Mouse (Mus musculus) neutrophil, adult 65 days (primary cell): ENCODE results near the gene Mroh7. TPM values are rescaled to one million over a fixed set of nuclear protein-coding genes. Genes with fewer than 3 reads are reported as not detected.

Source experiments
- total RNA-seq: library from RNA; stranded (reverse); gene quantifications from 2 replicates; pipeline ENCODE4 v1.2.4, GENCODE M21; 2023

Gene Mroh7
- not detected in 2 replicates for total RNA-seq

DNA sequence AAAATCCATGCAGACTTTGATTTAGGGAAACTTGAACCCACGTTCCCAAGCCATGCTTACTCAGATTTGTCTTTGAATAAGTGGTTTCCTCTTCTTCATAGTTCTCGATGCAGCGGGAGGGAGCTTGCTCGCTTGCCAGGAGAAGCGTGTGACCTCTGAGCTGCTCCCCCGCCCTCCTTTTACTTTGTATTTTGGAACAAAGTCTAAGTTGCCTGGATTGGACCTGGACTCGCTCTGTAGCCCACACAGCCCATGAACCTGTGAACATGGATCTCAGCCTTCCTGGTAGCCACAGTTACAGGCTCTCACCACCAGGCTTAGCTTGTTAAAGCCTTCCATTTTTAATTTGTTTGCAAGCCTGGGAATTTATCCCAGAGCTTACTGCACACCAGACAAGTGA is at the start of gene Mroh7:
Gene Mroh7 (minus strand): TSS at position 112 of the 400 bp plus-strand sequence.

DNA sequence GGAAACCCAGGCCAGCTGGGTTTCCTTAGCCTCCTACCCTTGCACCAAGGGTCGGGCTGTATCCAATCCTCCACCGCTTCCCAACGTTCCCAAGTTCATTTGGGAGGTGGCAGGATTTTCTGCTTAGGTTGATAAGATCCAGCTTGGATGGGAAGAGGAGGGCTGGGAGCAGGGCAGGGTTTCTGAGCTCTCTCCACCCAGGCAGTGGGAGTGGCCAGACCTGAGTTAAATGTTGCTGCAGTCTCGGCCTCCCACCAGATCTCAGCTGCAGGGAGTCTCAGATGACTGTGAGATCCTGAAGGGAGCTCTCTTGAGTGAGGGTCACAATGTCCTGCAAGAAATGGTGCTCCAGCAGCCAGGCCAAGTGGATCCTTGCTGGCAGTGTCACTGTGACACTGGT is 2.9 kb upstream of the Mroh7 start, which contains the start of gene Fam151a:
Gene Fam151a (plus strand): TSS at position 254 of the 400 bp plus-strand sequence.

DNA sequence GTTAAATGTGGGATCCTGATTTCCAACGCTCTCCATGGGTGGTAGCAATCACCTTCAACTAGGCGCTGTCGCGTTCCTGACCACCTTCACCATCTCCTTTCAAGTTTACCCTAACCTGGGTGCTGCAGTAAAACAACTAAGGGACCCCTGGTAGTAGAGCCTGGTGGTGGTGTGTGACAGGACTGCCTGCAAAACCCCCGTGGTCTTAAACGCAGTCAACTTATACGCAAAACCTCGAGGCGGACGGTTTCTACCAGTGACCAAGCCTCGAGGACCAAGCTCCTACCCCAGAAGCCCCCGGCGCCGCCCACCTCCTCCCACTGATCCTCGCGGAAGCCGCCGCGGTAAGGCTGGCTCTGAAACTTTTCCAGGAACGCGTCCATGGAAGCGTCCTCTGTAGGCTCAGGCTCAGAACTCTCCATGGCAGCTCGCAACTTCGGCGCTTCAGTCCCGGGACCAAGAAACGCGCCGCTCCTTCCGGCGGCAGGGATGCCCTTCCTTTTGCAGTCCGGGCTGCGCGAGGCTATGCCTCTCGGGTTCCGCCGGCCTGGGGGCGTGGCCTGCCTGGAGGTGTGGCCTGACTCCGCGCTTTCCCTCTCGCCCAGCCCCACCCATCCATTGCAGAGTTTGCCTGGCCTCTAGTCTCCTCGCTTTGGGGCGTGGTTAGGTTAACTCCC is 52.1 kb downstream of the Mroh7 start, which contains the start of gene Ttc4:
Gene Ttc4 (minus strand): TSS at position 503 of the 677 bp plus-strand sequence.

DNA sequence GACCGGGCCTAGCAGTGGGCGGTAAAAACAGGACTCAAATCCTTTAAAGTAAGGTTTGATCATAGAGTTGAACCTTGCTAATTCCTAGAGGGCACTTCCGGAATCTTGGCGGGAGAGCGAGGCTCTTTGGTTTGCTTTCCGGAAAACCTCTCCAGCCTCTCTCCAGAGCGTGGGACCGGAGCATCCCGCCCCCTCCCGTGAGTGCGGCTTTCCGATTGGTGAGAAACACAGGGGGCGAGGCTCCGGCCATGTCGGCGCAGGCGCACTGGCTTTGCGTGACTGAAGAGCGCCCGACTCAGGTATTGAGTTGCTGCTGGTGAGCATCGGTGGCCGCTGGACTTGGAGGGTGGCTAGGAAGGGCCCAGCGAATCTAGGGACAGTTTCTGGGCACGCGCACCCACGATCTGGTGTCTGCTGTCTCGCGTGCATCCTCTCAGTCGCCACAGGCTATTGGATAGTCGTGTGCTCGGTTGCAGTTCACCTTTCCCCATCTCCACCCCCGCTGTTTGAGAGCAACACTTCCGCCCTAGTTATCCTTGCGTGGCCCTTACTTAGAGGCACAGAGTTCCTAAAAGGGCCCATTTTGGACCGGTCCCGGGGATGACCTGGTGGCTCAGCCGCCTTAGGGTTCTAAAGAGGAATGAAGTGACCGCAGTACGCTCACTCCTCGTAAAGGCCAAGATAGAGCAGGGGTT is 79.7 kb downstream of the Mroh7 start, which contains the start of gene Pars2:
Gene Pars2 (plus strand): TSS at position 237 of the 695 bp plus-strand sequence.

Other genes with a start within 250 kb of the Mroh7 start
- not detected in 2 replicates for gene Bsnd, start 238.6 kb downstream of the Mroh7 start, total RNA-seq
- 2.9 and 3.3 TPM in 2 replicates for gene Dhcr24, start 169.9 kb downstream of the Mroh7 start, total RNA-seq
- gene Lexm, start 113.7 kb downstream of the Mroh7 start, total RNA-seq: not detected in 2 replicates
- not detected in 2 replicates for gene Ttc22, start 108.5 kb downstream of the Mroh7 start, total RNA-seq
- gene Pars2, start 79.9 kb downstream of the Mroh7 start, total RNA-seq: 0.73 and 1.2 TPM in 2 replicates
- 12.5 and 14.3 TPM in 2 replicates for gene Ttc4, start 52.0 kb downstream of the Mroh7 start, total RNA-seq
- not detected in 2 replicates for gene Fam151a, start 3.0 kb upstream of the Mroh7 start, total RNA-seq
- 6.6 and 9.5 TPM in 2 replicates for gene Acot11, start 74.1 kb upstream of the Mroh7 start, total RNA-seq
- 16.2 and 18.1 TPM in 2 replicates for gene Ssbp3, start 179.8 kb upstream of the Mroh7 start, total RNA-seq